Mouse (Mus musculus) liver, embryonic 12.5 days (tissue): ENCODE results near the gene Zscan20. TPM values are rescaled to one million over a fixed set of nuclear protein-coding genes. Genes with fewer than 3 reads are reported as not detected.
"Not testable (repeated sequence)": the region's sequence is repeated elsewhere in the genome, so short reads cannot be mapped to it uniquely, and the experiment has no call there.

Source experiments
- ATAC-seq: fragments of 200-750 bp; cut with Nextera tagmentation; 2 replicates; pipeline ENCODE4 v1.8.0; 2017; ENCODE audit warnings: moderate number of reproducible peaks, mild to moderate bottlenecking, moderate library complexity
- H3K27ac ChIP-seq: fragments of 300-500 bp; sonication (generic); 2 replicates; pipeline ENCODE4 v1.5.1; 2016; ENCODE audit warnings: mild to moderate bottlenecking
- H3K27me3 ChIP-seq: fragments of 300-500 bp; sonication (generic); replicated peaks from 2 replicates; pipeline ENCODE4 v1.6.1; 2016; ENCODE audit warnings: mild to moderate bottlenecking, moderate library complexity
- H3K36me3 ChIP-seq: fragments of 300-500 bp; sonication (generic); 2 replicates; pipeline ENCODE4 v1.6.1; 2016; ENCODE audit warnings: mild to moderate bottlenecking, moderate library complexity
- H3K4me1 ChIP-seq: fragments of 300-500 bp; sonication (generic); 2 replicates; pipeline ENCODE4 v1.6.1; 2016
- H3K4me2 ChIP-seq: fragments of 300-500 bp; sonication (generic); 2 replicates; pipeline ENCODE4 v1.6.1; 2016; ENCODE audit warnings: mild to moderate bottlenecking, moderate library complexity
- H3K4me3 ChIP-seq: fragments of 300-500 bp; sonication (generic); 2 replicates; pipeline ENCODE4 v1.5.1; 2016; ENCODE audit warnings: mild to moderate bottlenecking, moderate library complexity
- H3K9ac ChIP-seq: fragments of 300-500 bp; sonication (generic); 2 replicates; pipeline ENCODE4 v1.6.1; 2016; ENCODE audit warnings: mild to moderate bottlenecking, moderate library complexity
- H3K9me3 ChIP-seq: fragments of 300-500 bp; sonication (generic); replicated peaks from 2 replicates; pipeline ENCODE4 v1.6.1; 2016; ENCODE audit warnings: mild to moderate bottlenecking, moderate library complexity
- WGBS: fragments of 180-500 bp; shearing (Covaris S2); methylation state at CpG from one replicate; pipeline ENCODE4 v1.1.7; 2016; ENCODE audit not compliant: insufficient replicate concordance; 5-methylcytosine and 5-hydroxymethylcytosine counted together
- polyA plus RNA-seq: library from polyadenylated mRNA; unstranded; fragments of >200 nt; fragmentation: Nextera tagmentation; extraction: Ambion mirVana; gene quantifications from 2 replicates; pipeline ENCODE4 v1.2.1, GENCODE M21; 2016

Gene Zscan20
- polyA plus RNA-seq, 1 experiment from 2014 or later, result 1.8 TPM

DNA sequence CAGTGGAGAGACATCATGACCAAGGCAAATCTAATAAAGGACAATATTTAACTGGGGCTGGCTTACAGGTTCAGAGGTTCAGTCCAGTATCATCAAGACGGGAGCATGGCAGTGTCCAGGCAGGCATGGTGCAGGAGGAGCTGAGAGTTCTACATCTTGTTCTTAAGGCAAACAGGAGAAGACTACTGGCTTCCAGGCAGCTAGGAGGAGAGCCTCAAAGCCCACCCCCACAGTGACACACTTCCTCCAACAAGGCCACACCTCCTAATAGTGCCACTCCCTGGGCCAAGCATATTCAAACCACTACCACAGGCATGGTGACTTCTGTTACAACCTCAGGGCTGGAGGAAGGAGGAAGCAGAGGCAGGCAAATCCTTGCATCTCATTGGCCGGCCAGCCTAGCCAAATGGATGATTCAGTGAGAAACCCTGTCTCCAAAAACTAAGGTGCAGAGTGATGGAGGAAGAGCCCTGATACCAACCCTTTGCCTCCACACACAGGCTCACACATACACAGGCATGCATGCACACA is 65.9 kb downstream of the Zscan20 start:
- ATAC-seq, H3K9me3 ChIP-seq, H3K4me3 ChIP-seq, H3K27me3 ChIP-seq, H3K36me3 ChIP-seq, H3K4me2 ChIP-seq, H3K27ac ChIP-seq, H3K9ac ChIP-seq, H3K4me1 ChIP-seq: not testable (repeated sequence)
- 56% methylated on average over 2 of the region's 2 CpGs for WGBS

GRCm38 (mm10) chr4:128543378-128543777 is 66.5 kb downstream of the Zscan20 start:
- ATAC-seq, result no peak
- Histone ChIP-seq H3K9ac (no peak overlapping the region), H3K9me3 (no peaks in the 10 kb centered on the region), H3K4me3 (no peak overlapping the region), H3K27ac (no peak overlapping the region), H3K4me1 (no peaks in the 10 kb centered on the region), H3K27me3 (no peaks in the 10 kb centered on the region), H3K36me3 (no peaks in the 10 kb centered on the region), H3K4me2 (no peak overlapping the region)
- 25% methylated on average over 2 of the region's 2 CpGs for WGBS

Other genes with a start within 250 kb of the Zscan20 start
- 1.4 and 1.5 TPM in 2 replicates for gene Tlr12, start 8.5 kb upstream of the Zscan20 start, polyA plus RNA-seq
- gene Phc2, start 44.6 kb upstream of the Zscan20 start, polyA plus RNA-seq, result 30.9 and 33.2 TPM in 2 replicates
- 0.04 and 0.06 TPM in 2 replicates for gene A3galt2, start 145.3 kb upstream of the Zscan20 start, polyA plus RNA-seq
- gene Zfp362, start 195.9 kb upstream of the Zscan20 start, polyA plus RNA-seq, result 12.1 and 12.6 TPM in 2 replicates